In the genomic region with DNA sequence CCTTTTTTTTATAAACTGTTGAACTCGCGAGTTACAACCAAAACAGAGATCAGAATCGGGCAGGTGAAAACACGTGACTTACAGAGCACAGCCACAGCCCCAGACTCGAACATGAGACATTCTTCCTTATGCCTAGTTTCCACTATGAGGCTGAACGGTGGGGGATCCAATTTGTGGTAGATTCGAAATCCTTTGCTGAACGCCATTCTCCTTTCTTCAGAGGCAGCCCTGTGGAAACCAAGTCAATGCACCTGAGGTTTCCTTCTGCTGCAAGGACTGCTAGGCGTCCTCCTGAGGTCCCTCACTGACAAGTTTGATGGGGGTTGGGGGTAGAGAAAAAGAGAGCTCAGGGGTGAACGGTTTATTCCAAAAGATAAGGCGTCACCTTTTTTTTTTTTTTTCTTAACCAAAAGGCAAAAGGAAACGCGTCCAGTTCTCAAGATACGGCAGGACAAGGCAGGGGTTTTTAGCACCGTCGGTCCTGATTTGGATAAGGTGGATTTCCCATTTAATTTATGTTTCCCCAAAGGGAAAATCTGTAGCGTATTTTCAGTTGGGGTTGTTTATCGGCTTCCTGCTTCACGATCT, we compare ENCODE assay signal across 1 mouse cellular context.
A peak's percentile ranks its signal among the peaks of the same experiment; 100 is the strongest.
TF ChIP-seq lines count a peak whose summit lies in the region.

No protein-coding gene starts in this region.

TF ChIP-seq in CH12.LX, 34 proteins besides CTCF, POLR2A, EP300 and RAD21 (continued from another document):
- TF ChIP-seq ETS1 (conservative IDR thresholded peaks at IDR 0.05; ENCODE audit: low read depth, low read length) (no peak), NELFE (IDR thresholded peaks at IDR 0.05; ENCODE audit: low read depth, low read length) (no peak), UBTF (IDR thresholded peaks at IDR 0.05; ENCODE audit: low read depth, low read length) (no peak), JUN (IDR thresholded peaks at IDR 0.05; ENCODE audit: insufficient read depth, low read depth, low read length) (no peak), SMC3 (IDR thresholded peaks at IDR 0.05; ENCODE audit: low read depth, low read length) (no peak), RCOR1 (conservative IDR thresholded peaks at IDR 0.05; ENCODE audit: low read depth, low read length) (no peak), KAT2A (IDR thresholded peaks at IDR 0.05; ENCODE audit: insufficient replicate concordance, low read length) (no peak), IRF4 (IDR thresholded peaks at IDR 0.05; ENCODE audit: low read depth, low read length) (no peak), ZC3H11A (IDR thresholded peaks at IDR 0.05; ENCODE audit: low read depth, low read length) (no peak), MEF2A (IDR thresholded peaks at IDR 0.05; ENCODE audit: borderline replicate concordance, low read depth, low read length) (no peak), ZMIZ1 (IDR thresholded peaks at IDR 0.05; ENCODE audit: low read depth, low read length) (no peak), ZKSCAN1 (IDR thresholded peaks at IDR 0.05; ENCODE audit: borderline replicate concordance, low read depth, low read length) (no peak), MXI1 (IDR thresholded peaks at IDR 0.05; ENCODE audit: low read depth, low read length) (no peak; the same call in 1 of the 2 replicates), SIN3A (IDR thresholded peaks at IDR 0.05; ENCODE audit: low read length) (peak; percentile 10; the same call in 1 of the 2 replicates), MAX (IDR thresholded peaks at IDR 0.05; ENCODE audit: low read length) (peak; percentile 84), TBP (conservative IDR thresholded peaks at IDR 0.05; ENCODE audit: low read depth, low read length) (no peak), TCF12 (IDR thresholded peaks at IDR 0.05; ENCODE audit: low read depth, low read length) (no peak), BHLHE40 (IDR thresholded peaks at IDR 0.05; ENCODE audit: low read depth, low read length) (peak; percentile 75), MYC (IDR thresholded peaks at IDR 0.05; ENCODE audit: low read depth, low read length) (no peak), CHD2 (IDR thresholded peaks at IDR 0.05; ENCODE audit: low read length) (no peak; the same call in 1 of the 2 replicates), JUND (conservative IDR thresholded peaks at IDR 0.05; ENCODE audit: low read depth, low read length) (no peak), GABPA (IDR thresholded peaks at IDR 0.05; ENCODE audit: insufficient replicate concordance, low read depth, low read length) (no peak), NRF1 (IDR thresholded peaks at IDR 0.05; ENCODE audit: low read depth, low read length) (no peak), E2F4 (IDR thresholded peaks at IDR 0.05; ENCODE audit: insufficient replicate concordance, low read depth, low read length) (no peak), ZNF384 (IDR thresholded peaks at IDR 0.05; ENCODE audit: low read depth, low read length) (peak; percentile 70)
TF ChIP-seq in CH12.LX: peak in this region for 7.
